ENCODE assay signal across 21 mouse cellular contexts in the genomic region with DNA sequence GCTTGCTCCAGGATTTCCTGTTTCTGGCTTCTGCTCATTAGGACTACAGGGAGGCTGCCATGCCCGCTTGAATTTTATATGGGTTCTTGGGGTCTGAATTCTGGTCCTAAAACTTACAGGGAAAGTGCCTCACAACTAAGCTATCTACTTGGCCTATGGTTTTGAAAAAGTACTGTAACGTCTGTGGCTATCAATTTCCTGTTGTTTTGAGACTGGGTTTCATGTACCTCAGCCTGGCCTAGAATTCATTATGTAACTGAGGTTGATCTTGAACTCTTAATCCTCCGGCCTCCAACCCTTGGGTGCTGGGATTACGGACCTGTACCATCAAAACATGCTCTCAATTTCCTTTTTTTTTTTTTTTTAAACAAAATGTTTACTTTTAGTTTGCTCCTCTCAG. TPM values are rescaled to one million over a fixed set of nuclear protein-coding genes. Genes with fewer than 3 reads are reported as not detected.
DNase-seq lines count a peak whose midpoint lies in the region; ATAC-seq lines count a peak whose summit lies in the region.
"Had no signal": no experiment of that assay in that cellular context is flagged by ENCODE, and none has a peak within 500 bp of the region (broad histone marks: within the 10 kb centered on the region; RNA-seq: fewer than 3 reads in every experiment).

No protein-coding gene starts in this region.

- no peaks in the 10 kb centered on the region for H3K36me3 ChIP-seq in midbrain, embryonic 11.5 days (ENCODE audit: control insufficient read depth, insufficient read depth, low read length)
- H3K36me3 ChIP-seq in midbrain, embryonic 10.5 days, result no peaks in the 10 kb centered on the region
- no peaks in the 10 kb centered on the region for H3K36me3 ChIP-seq in embryonic facial prominence, embryonic 10.5 days (replicated peaks)
- H3K36me3 ChIP-seq in limb, embryonic 12.5 days, result no peaks in the 10 kb centered on the region
- H3K36me3 ChIP-seq in forebrain, embryonic 12.5 days (replicated peaks), result no peaks in the 10 kb centered on the region
- H3K36me3 ChIP-seq: midbrain, embryonic 15.5 days; stomach, embryonic 15.5 days had no signal

- no peaks in the 10 kb centered on the region for H3K9me3 ChIP-seq in midbrain, embryonic 11.5 days (ENCODE audit: control insufficient read depth, low read length)
- H3K9me3 ChIP-seq in midbrain, embryonic 10.5 days (replicated peaks), result no peaks in the 10 kb centered on the region
- H3K9me3 ChIP-seq in embryonic facial prominence, embryonic 10.5 days, result no peaks in the 10 kb centered on the region
- H3K9me3 ChIP-seq in limb, embryonic 12.5 days, result no peaks in the 10 kb centered on the region
- no peaks in the 10 kb centered on the region for H3K9me3 ChIP-seq in forebrain, embryonic 12.5 days
- H3K9me3 ChIP-seq: midbrain, embryonic 15.5 days; stomach, embryonic 15.5 days had no signal

- no peak overlapping the region for H3K4me2 ChIP-seq in midbrain, embryonic 11.5 days
- H3K4me2 ChIP-seq in limb, embryonic 12.5 days, result peak overlapping the region; percentile 16
- no peak overlapping the region for H3K4me2 ChIP-seq in forebrain, embryonic 12.5 days
- H3K4me2 ChIP-seq: midbrain, embryonic 15.5 days had no signal

- ATAC-seq in midbrain, embryonic 11.5 days (ENCODE audit: low FRiP score), result no peak
- ATAC-seq in limb, embryonic 12.5 days (ENCODE audit: insufficient number of reproducible peaks, insufficient read depth, low FRiP score, low TSS enrichment, low read depth), result no peak
- no peak for ATAC-seq in forebrain, embryonic 12.5 days (ENCODE audit: low FRiP score)
- ATAC-seq: midbrain, embryonic 15.5 days had no signal

- peaks cover 18% of the 10 kb centered on the region for H3K4me1 ChIP-seq in midbrain, embryonic 11.5 days (ENCODE audit: control insufficient read depth, insufficient read depth, low read length)
- H3K4me1 ChIP-seq in midbrain, embryonic 10.5 days, result peaks cover 38% of the 10 kb centered on the region
- peaks cover 76% of the 10 kb centered on the region for H3K4me1 ChIP-seq in embryonic facial prominence, embryonic 10.5 days
- H3K4me1 ChIP-seq in limb, embryonic 12.5 days (replicated peaks), result peaks cover 68% of the 10 kb centered on the region
- peaks cover 30% of the 10 kb centered on the region for H3K4me1 ChIP-seq in forebrain, embryonic 12.5 days

- H3K27ac ChIP-seq in midbrain, embryonic 11.5 days (ENCODE audit: low read depth, low read length), result no peak overlapping the region
- no peak overlapping the region for H3K27ac ChIP-seq in midbrain, embryonic 10.5 days (replicated peaks)
- peak overlapping the region; percentile 91 for H3K27ac ChIP-seq in embryonic facial prominence, embryonic 10.5 days (replicated peaks)
- H3K27ac ChIP-seq in limb, embryonic 12.5 days, result peak overlapping the region; percentile 89
- H3K27ac ChIP-seq in forebrain, embryonic 12.5 days, result no peak overlapping the region
- H3K27ac ChIP-seq: midbrain, embryonic 15.5 days; stomach, embryonic 15.5 days had no signal

- H3K4me3 ChIP-seq in midbrain, embryonic 11.5 days (ENCODE audit: low read depth, low read length), result no peak overlapping the region
- H3K4me3 ChIP-seq in midbrain, embryonic 10.5 days, result no peak overlapping the region
- no peak overlapping the region for H3K4me3 ChIP-seq in embryonic facial prominence, embryonic 10.5 days
- H3K4me3 ChIP-seq in limb, embryonic 12.5 days (replicated peaks), result no peak overlapping the region
- no peak overlapping the region for H3K4me3 ChIP-seq in forebrain, embryonic 12.5 days (replicated peaks)
- H3K4me3 ChIP-seq: midbrain, embryonic 15.5 days; stomach, embryonic 15.5 days had no signal

- H3K27me3 ChIP-seq in midbrain, embryonic 11.5 days (ENCODE audit: control insufficient read depth, insufficient read depth, low read length), result no peaks in the 10 kb centered on the region
- H3K27me3 ChIP-seq in midbrain, embryonic 10.5 days (ENCODE audit: low read depth, poor library complexity, severe bottlenecking), result no peaks in the 10 kb centered on the region
- H3K27me3 ChIP-seq in embryonic facial prominence, embryonic 10.5 days (replicated peaks; ENCODE audit: low read depth, poor library complexity, severe bottlenecking), result no peaks in the 10 kb centered on the region
- H3K27me3 ChIP-seq in limb, embryonic 12.5 days, result no peaks in the 10 kb centered on the region
- H3K27me3 ChIP-seq in forebrain, embryonic 12.5 days, result no peaks in the 10 kb centered on the region
- H3K27me3 ChIP-seq: CH12.LX; midbrain, embryonic 15.5 days; stomach, embryonic 15.5 days had no signal

- 88% methylated on average over 4 of the region's 4 CpGs for WGBS in midbrain, embryonic 11.5 days
- 84% methylated on average over 4 of the region's 4 CpGs for WGBS in midbrain, embryonic 10.5 days
- WGBS in embryonic facial prominence, embryonic 10.5 days, result 74% methylated on average over 4 of the region's 4 CpGs
- WGBS in limb, embryonic 12.5 days, result 42% methylated on average over 4 of the region's 4 CpGs
- 76% methylated on average over 4 of the region's 4 CpGs for WGBS in forebrain, embryonic 12.5 days

- H3K9ac ChIP-seq in midbrain, embryonic 11.5 days (ENCODE audit: low read length), result no peak overlapping the region
- no peak overlapping the region for H3K9ac ChIP-seq in limb, embryonic 12.5 days (replicated peaks)
- H3K9ac ChIP-seq in forebrain, embryonic 12.5 days, result no peak overlapping the region
- H3K9ac ChIP-seq: midbrain, embryonic 15.5 days; stomach, embryonic 15.5 days had no signal

- peak; percentile 12 for DNase-seq in midbrain, embryonic 11.5 days (ENCODE audit: low spot score, missing footprints)
- DNase-seq in midbrain, embryonic 10.5 days (ENCODE audit: low spot score), result no peak
- no peak for DNase-seq in embryonic facial prominence, embryonic 10.5 days (ENCODE audit: low spot score)
- DNase-seq in cerebellum, adult 11-12 months, result no peak
- no peak for DNase-seq in kidney, postnatal 25 days
- DNase-seq: adrenal gland, postnatal 36 days; cerebellum, adult 18-20 months; cerebellum, postnatal 36 days; kidney, adult 9 months; kidney, postnatal 4 days; layer of hippocampus, adult 9-11 months; lung, adult 18-20 months; lung, postnatal 14 days; thymus, adult 2 months had no signal

RNA-seq across cellular contexts. Expression of a gene that starts 25.0 kb away (rescaled TPM):
- 61.9 and 66.9 TPM in 2 replicates for polyA plus RNA-seq in midbrain, embryonic 11.5 days (2014; fragmentation: Nextera tagmentation; extraction: Ambion mirVana)
- 72.7 and 80.9 TPM in 2 replicates for polyA plus RNA-seq in midbrain, embryonic 10.5 days (2016; fragmentation: Nextera tagmentation; extraction: Ambion mirVana)
- 103 and 106 TPM in 2 replicates for polyA plus RNA-seq in embryonic facial prominence, embryonic 10.5 days (2016; fragmentation: Nextera tagmentation; extraction: Ambion mirVana)
- 144 and 154 TPM in 2 replicates for polyA plus RNA-seq in limb, embryonic 12.5 days (2016; fragmentation: Nextera tagmentation; extraction: Ambion mirVana)
- polyA plus RNA-seq in forebrain, embryonic 12.5 days (2016; fragmentation: Nextera tagmentation; extraction: Ambion mirVana), result 94.9 and 118 TPM in 2 replicates

RNA-seq across cellular contexts. Expression of a gene that starts 27.5 kb away (rescaled TPM):
- polyA plus RNA-seq in midbrain, embryonic 11.5 days (2014; fragmentation: Nextera tagmentation; extraction: Ambion mirVana), result 50.8 and 52.4 TPM in 2 replicates
- 52.1 and 52.8 TPM in 2 replicates for polyA plus RNA-seq in midbrain, embryonic 10.5 days (2016; fragmentation: Nextera tagmentation; extraction: Ambion mirVana)
- polyA plus RNA-seq in embryonic facial prominence, embryonic 10.5 days (2016; fragmentation: Nextera tagmentation; extraction: Ambion mirVana), result 39.7 and 40.1 TPM in 2 replicates
- polyA plus RNA-seq in limb, embryonic 12.5 days (2016; fragmentation: Nextera tagmentation; extraction: Ambion mirVana), result 62.0 and 62.9 TPM in 2 replicates
- polyA plus RNA-seq in forebrain, embryonic 12.5 days (2016; fragmentation: Nextera tagmentation; extraction: Ambion mirVana), result 29.2 and 35.1 TPM in 2 replicates

RNA-seq across cellular contexts. Expression of a gene that starts 51.1 kb away (rescaled TPM):
- 1.6 and 2.4 TPM in 2 replicates for polyA plus RNA-seq in midbrain, embryonic 11.5 days (2014; fragmentation: Nextera tagmentation; extraction: Ambion mirVana)
- 2.2 and 2.6 TPM in 2 replicates for polyA plus RNA-seq in midbrain, embryonic 10.5 days (2016; fragmentation: Nextera tagmentation; extraction: Ambion mirVana)
- 4.0 and 5.6 TPM in 2 replicates for polyA plus RNA-seq in embryonic facial prominence, embryonic 10.5 days (2016; fragmentation: Nextera tagmentation; extraction: Ambion mirVana)
- 8.1 and 9.4 TPM in 2 replicates for polyA plus RNA-seq in limb, embryonic 12.5 days (2016; fragmentation: Nextera tagmentation; extraction: Ambion mirVana)
- polyA plus RNA-seq in forebrain, embryonic 12.5 days (2016; fragmentation: Nextera tagmentation; extraction: Ambion mirVana), result 2.2 and 2.3 TPM in 2 replicates
- polyA plus RNA-seq: liver, adult 2 months; thymus, adult 2 months; urinary bladder, adult 2 months had no signal

Comparison
In these comparisons a context has a peak if more than half of its experiments do, and no peak if none do; other contexts are left out.
1. H3K27ac ChIP-seq: peak in embryonic facial prominence, embryonic 10.5 days (single experiment) and limb, embryonic 12.5 days (single experiment); none in midbrain, embryonic 11.5 days (single experiment), midbrain, embryonic 10.5 days (single experiment) and forebrain, embryonic 12.5 days (single experiment).